Mouse (Mus musculus) stomach, embryonic 14.5 days (tissue): Measurements from ENCODE around the gene Gm49776. TPM values are rescaled to one million over a fixed set of nuclear protein-coding genes. Genes with fewer than 3 reads are reported as not detected.
A peak's percentile ranks its signal among the peaks of the same experiment; 100 is the strongest.

Source experiments
- microRNA counts: library from miRNA; unstranded; fragments of <30 nt; microRNA quantifications from one replicate; lab custom pipeline; 2016
- microRNA-seq: library from miRNA; unstranded; fragments of <30 nt; microRNA quantifications from one replicate; pipeline ENCODE4, GENCODE M21; 2016
- polyA plus RNA-seq: library from polyadenylated mRNA; unstranded; fragments of >200 nt; fragmentation: Nextera tagmentation; extraction: Ambion mirVana; gene quantifications from 2 replicates; pipeline ENCODE4 v1.2.1, GENCODE M21; 2014

Gm49776 gene
- polyA plus RNA-seq, 1 experiment from 2014 or later, result not detected

MicroRNAs encoded within 50 kb of the gene (microRNA counts, 519-probe panel; counts per million panel counts)
- 2,005 counts per million, percentile 22 among the panel's probes with 10 or more counts for microRNA mmu-miR-1306 (lab: Ali Mortazavi, UCI)

Small RNA genes within 50 kb of the gene (microRNA-seq; reads per million reads assigned to microRNA genes)
- gene Gm24572 (2.3 reads per million), gene Mir1306 (293 reads per million, percentile 61 among the genes with 10 or more reads in this experiment)

Other genes with a start within 250 kb of the Gm49776 start
- gene Dgcr6, start 205.5 kb downstream of the Gm49776 start, polyA plus RNA-seq, result 81.1 and 94.1 TPM in 2 replicates
- 12.3 and 15.2 TPM in 2 replicates for gene Prodh, start 168.1 kb downstream of the Gm49776 start, polyA plus RNA-seq
- 2.1 and 3.6 TPM in 2 replicates for gene Rtn4r, start 130.7 kb downstream of the Gm49776 start, polyA plus RNA-seq
- gene Ccdc188, start 40.4 kb downstream of the Gm49776 start, polyA plus RNA-seq, result not detected in 2 replicates
- 9.8 and 11.1 TPM in 2 replicates for gene Zdhhc8, start 23.2 kb downstream of the Gm49776 start, polyA plus RNA-seq
- 79.1 and 80.2 TPM in 2 replicates for gene Trmt2a, start 9.6 kb downstream of the Gm49776 start, polyA plus RNA-seq
- 613 and 635 TPM in 2 replicates for gene Ranbp1, start 9.6 kb downstream of the Gm49776 start, polyA plus RNA-seq
- gene Dgcr8, start 30.9 kb upstream of the Gm49776 start, polyA plus RNA-seq, result 42.3 and 43.3 TPM in 2 replicates
- gene Tango2, start 89.8 kb upstream of the Gm49776 start, polyA plus RNA-seq, result 27.2 and 27.4 TPM in 2 replicates
- gene Arvcf, start 89.9 kb upstream of the Gm49776 start, polyA plus RNA-seq, result 26.9 and 27.9 TPM in 2 replicates
- gene Txnrd2, start 168.1 kb upstream of the Gm49776 start, polyA plus RNA-seq, result 18.5 and 18.8 TPM in 2 replicates
- 94.3 and 99.0 TPM in 2 replicates for gene Comt, start 168.5 kb upstream of the Gm49776 start, polyA plus RNA-seq
- gene Gnb1l, start 240.4 kb upstream of the Gm49776 start, polyA plus RNA-seq, result 12.3 and 15.5 TPM in 2 replicates
- 3.1 and 3.5 TPM in 2 replicates for gene Rtl10, start 240.6 kb upstream of the Gm49776 start, polyA plus RNA-seq